Mouse (Mus musculus): ENCODE data around the gene Slc15a1. TPM values are rescaled to one million over a fixed set of nuclear protein-coding genes. Genes with fewer than 3 reads are reported as not detected.

Gene Slc15a1
- polyA plus RNA-seq, 1 experiment from 2014 or later: not detected

GRCm38 (mm10) chr14:121452227-121452626, 52.8 kb downstream of the Slc15a1 start:
- H3K9me3 ChIP-seq (replicated peaks; ENCODE audit: control insufficient read depth, low read length, poor library complexity, severe bottlenecking): no peaks in the 10 kb centered on the region
- H3K4me1 ChIP-seq (ENCODE audit: control insufficient read depth, insufficient read depth, low read length): no peaks in the 10 kb centered on the region
- H3K36me3 ChIP-seq (ENCODE audit: control insufficient read depth, insufficient read depth, low read length): no peaks in the 10 kb centered on the region
- no peak overlapping the region for H3K4me2 ChIP-seq (ENCODE audit: low read length)
- no peak overlapping the region for H3K9ac ChIP-seq (ENCODE audit: low read depth, low read length)
- ATAC-seq: no peak
- no peak overlapping the region for H3K4me3 ChIP-seq (ENCODE audit: low read depth, low read length)
- 85% methylated on average over 6 of the region's 6 CpGs for whole genome bisulfite sequencing
- H3K27me3 ChIP-seq (ENCODE audit: control insufficient read depth, insufficient read depth, low read depth, low read length): no peaks in the 10 kb centered on the region
- no peak overlapping the region for H3K27ac ChIP-seq (ENCODE audit: low read length)

GRCm38 (mm10) chr14:121451424-121452029, 53.5 kb downstream of the Slc15a1 start:
- Histone ChIP-seq H3K9me3 (replicated peaks; ENCODE audit: control insufficient read depth, low read length, poor library complexity, severe bottlenecking) (no peaks in the 10 kb centered on the region), H3K9ac (ENCODE audit: low read depth, low read length) (no peak overlapping the region)
- ATAC-seq: no peak

GRCm38 (mm10) chr14:121450504-121451423, 54.3 kb downstream of the Slc15a1 start:
- Histone ChIP-seq H3K27me3 (ENCODE audit: control insufficient read depth, insufficient read depth, low read depth, low read length) (no peaks in the 10 kb centered on the region), H3K9ac (ENCODE audit: low read depth, low read length) (no peak overlapping the region), H3K27ac (ENCODE audit: low read length) (no peak overlapping the region), H3K9me3 (replicated peaks; ENCODE audit: control insufficient read depth, low read length, poor library complexity, severe bottlenecking) (no peaks in the 10 kb centered on the region), H3K4me1 (ENCODE audit: control insufficient read depth, insufficient read depth, low read length) (no peaks in the 10 kb centered on the region), H3K4me3 (ENCODE audit: low read depth, low read length) (peak overlapping the region; percentile 19; the same call in 1 of the 2 replicates), H3K4me2 (ENCODE audit: low read length) (peak overlapping the region; percentile 53), H3K36me3 (ENCODE audit: control insufficient read depth, insufficient read depth, low read length) (no peaks in the 10 kb centered on the region)
- WGBS: 19% methylated on average over 18 of the region's 18 CpGs
- ATAC-seq: no peak

More at GRCm38 (mm10) chr14:121451424-121452029, 53.5 kb downstream of the Slc15a1 start:
- Histone ChIP-seq H3K27me3 (ENCODE audit: control insufficient read depth, insufficient read depth, low read depth, low read length) (no peaks in the 10 kb centered on the region), H3K36me3 (ENCODE audit: control insufficient read depth, insufficient read depth, low read length) (no peaks in the 10 kb centered on the region), H3K27ac (ENCODE audit: low read length) (no peak overlapping the region), H3K4me1 (ENCODE audit: control insufficient read depth, insufficient read depth, low read length) (no peaks in the 10 kb centered on the region), H3K4me3 (ENCODE audit: low read depth, low read length) (no peak overlapping the region), H3K4me2 (ENCODE audit: low read length) (no peak overlapping the region)
- 66% methylated on average over 7 of the region's 7 CpGs for WGBS

DNA sequence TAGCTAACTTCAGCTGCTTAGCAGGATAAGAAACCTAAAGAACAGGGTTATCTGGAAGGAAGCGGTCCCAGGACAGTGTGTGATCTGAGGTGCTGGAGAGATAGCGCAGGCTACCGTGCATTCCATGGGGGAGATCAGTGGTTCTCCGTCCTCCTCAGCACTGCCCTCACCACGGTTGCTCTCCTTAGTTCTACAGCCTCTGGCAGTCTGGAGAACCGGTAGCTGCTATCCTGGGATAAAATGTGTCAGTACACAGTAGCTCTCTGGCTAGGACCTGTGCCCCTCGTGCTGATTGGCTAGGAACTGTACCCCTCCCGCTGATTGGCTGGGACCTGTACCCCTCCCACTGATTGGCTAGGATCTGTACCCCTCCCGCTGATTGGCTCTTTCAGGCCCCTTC, 58.1 kb downstream of the Slc15a1 start:
- Histone ChIP-seq H3K9ac (ENCODE audit: low read depth, low read length) (peak overlapping the region; percentile 42; the same call in 1 of the 2 replicates), H3K9me3 (replicated peaks; ENCODE audit: control insufficient read depth, low read length, poor library complexity, severe bottlenecking) (no peaks in the 10 kb centered on the region), H3K36me3 (ENCODE audit: control insufficient read depth, insufficient read depth, low read length) (no peaks in the 10 kb centered on the region), H3K4me2 (ENCODE audit: low read length) (peak overlapping the region; percentile 43), H3K4me3 (ENCODE audit: low read depth, low read length) (peak overlapping the region; percentile 14), H3K27me3 (ENCODE audit: control insufficient read depth, insufficient read depth, low read depth, low read length) (no peaks in the 10 kb centered on the region), H3K27ac (ENCODE audit: low read length) (no peak overlapping the region), H3K4me1 (ENCODE audit: control insufficient read depth, insufficient read depth, low read length) (no peaks in the 10 kb centered on the region)
- peak; percentile 85 for ATAC-seq
- 14% methylated on average over 9 of the region's 9 CpGs for WGBS

- Histone ChIP-seq H3K36me3 (ENCODE audit: control insufficient read depth, insufficient read depth, low read length) (no peaks in the 10 kb centered on the region), H3K4me1 (ENCODE audit: control insufficient read depth, insufficient read depth, low read length) (no peaks in the 10 kb centered on the region), H3K9ac (ENCODE audit: low read depth, low read length) (no peak overlapping the region), H3K4me2 (ENCODE audit: low read length) (no peak overlapping the region), H3K4me3 (ENCODE audit: low read depth, low read length) (no peak overlapping the region), H3K27me3 (ENCODE audit: control insufficient read depth, insufficient read depth, low read depth, low read length) (no peaks in the 10 kb centered on the region), H3K9me3 (replicated peaks; ENCODE audit: control insufficient read depth, low read length, poor library complexity, severe bottlenecking) (no peaks in the 10 kb centered on the region), H3K27ac (ENCODE audit: low read length) (no peak overlapping the region)
- no peak for ATAC-seq
- 19% methylated on average over 8 of the region's 8 CpGs for WGBS
Measured at GRCm38 (mm10) chr14:121445194-121445593, 59.9 kb downstream of the Slc15a1 start.

GRCm38 (mm10) chr14:121440807-121441206, 64.2 kb downstream of the Slc15a1 start:
- 89% methylated on average over 6 of the region's 6 CpGs for WGBS
- H3K27me3 ChIP-seq (ENCODE audit: control insufficient read depth, insufficient read depth, low read depth, low read length): no peaks in the 10 kb centered on the region
- no peaks in the 10 kb centered on the region for H3K36me3 ChIP-seq (ENCODE audit: control insufficient read depth, insufficient read depth, low read length)
- H3K4me1 ChIP-seq (ENCODE audit: control insufficient read depth, insufficient read depth, low read length): no peaks in the 10 kb centered on the region
- no peaks in the 10 kb centered on the region for H3K9me3 ChIP-seq (replicated peaks; ENCODE audit: control insufficient read depth, low read length, poor library complexity, severe bottlenecking)
- H3K9ac ChIP-seq (ENCODE audit: low read depth, low read length): no peak overlapping the region
- H3K4me2 ChIP-seq (ENCODE audit: low read length): no peak overlapping the region
- ATAC-seq: no peak
- H3K27ac ChIP-seq (ENCODE audit: low read length): no peak overlapping the region
- H3K4me3 ChIP-seq (ENCODE audit: low read depth, low read length): no peak overlapping the region

GRCm38 (mm10) chr14:121437026-121437425, 68.0 kb downstream of the Slc15a1 start:
- Histone ChIP-seq H3K9ac (ENCODE audit: low read depth, low read length) (no peak overlapping the region), H3K4me1 (ENCODE audit: control insufficient read depth, insufficient read depth, low read length) (no peaks in the 10 kb centered on the region), H3K4me2 (ENCODE audit: low read length) (no peak overlapping the region), H3K9me3 (replicated peaks; ENCODE audit: control insufficient read depth, low read length, poor library complexity, severe bottlenecking) (no peaks in the 10 kb centered on the region), H3K27me3 (ENCODE audit: control insufficient read depth, insufficient read depth, low read depth, low read length) (no peaks in the 10 kb centered on the region), H3K27ac (ENCODE audit: low read length) (no peak overlapping the region), H3K36me3 (ENCODE audit: control insufficient read depth, insufficient read depth, low read length) (no peaks in the 10 kb centered on the region), H3K4me3 (ENCODE audit: low read depth, low read length) (no peak overlapping the region)
- ATAC-seq: no peak
- 85% methylated on average over 6 of the region's 6 CpGs for WGBS

DNA sequence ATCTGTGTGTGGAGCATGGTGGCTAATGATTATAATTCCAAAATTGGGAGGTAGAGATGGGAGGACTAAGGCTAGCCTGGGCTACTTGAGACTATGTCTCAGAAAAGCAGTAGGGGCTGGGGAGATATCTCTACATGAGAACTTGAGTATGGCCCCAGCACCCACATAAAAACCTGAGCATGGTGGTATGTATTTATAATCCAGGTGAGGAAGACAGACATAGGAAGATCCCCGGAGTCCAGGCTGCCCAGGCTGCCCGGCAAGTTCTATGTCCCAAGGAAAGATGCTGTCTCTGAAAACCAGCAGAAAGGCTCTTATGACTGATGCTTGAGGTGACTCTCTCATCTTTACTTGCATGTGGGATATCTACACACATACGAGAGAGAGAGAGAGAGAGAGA, 68.6 kb downstream of the Slc15a1 start:
- 94% methylated on average over 3 of the region's 3 CpGs for WGBS
- no peak for ATAC-seq
- Histone ChIP-seq H3K27ac (ENCODE audit: low read length) (no peak overlapping the region), H3K9ac (ENCODE audit: low read depth, low read length) (no peak overlapping the region), H3K36me3 (ENCODE audit: control insufficient read depth, insufficient read depth, low read length) (no peaks in the 10 kb centered on the region), H3K4me3 (ENCODE audit: low read depth, low read length) (no peak overlapping the region), H3K4me1 (ENCODE audit: control insufficient read depth, insufficient read depth, low read length) (no peaks in the 10 kb centered on the region), H3K4me2 (ENCODE audit: low read length) (no peak overlapping the region), H3K27me3 (ENCODE audit: control insufficient read depth, insufficient read depth, low read depth, low read length) (no peaks in the 10 kb centered on the region), H3K9me3 (replicated peaks; ENCODE audit: control insufficient read depth, low read length, poor library complexity, severe bottlenecking) (no peaks in the 10 kb centered on the region)

GRCm38 (mm10) chr14:121435794-121436193, 69.3 kb downstream of the Slc15a1 start:
- H3K27me3 ChIP-seq (ENCODE audit: control insufficient read depth, insufficient read depth, low read depth, low read length): no peaks in the 10 kb centered on the region
- H3K4me3 ChIP-seq (ENCODE audit: low read depth, low read length): no peak overlapping the region
- H3K27ac ChIP-seq (ENCODE audit: low read length): no peak overlapping the region
- no peak for ATAC-seq
- H3K4me2 ChIP-seq (ENCODE audit: low read length): no peak overlapping the region
- no peak overlapping the region for H3K9ac ChIP-seq (ENCODE audit: low read depth, low read length)
- 62% methylated on average over 6 of the region's 6 CpGs for WGBS
- H3K4me1 ChIP-seq (ENCODE audit: control insufficient read depth, insufficient read depth, low read length): no peaks in the 10 kb centered on the region
- H3K36me3 ChIP-seq (ENCODE audit: control insufficient read depth, insufficient read depth, low read length): no peaks in the 10 kb centered on the region
- no peaks in the 10 kb centered on the region for H3K9me3 ChIP-seq (replicated peaks; ENCODE audit: control insufficient read depth, low read length, poor library complexity, severe bottlenecking)
